Mouse (Mus musculus) T-cell, adult 2 months (primary cell): ENCODE measurements around the gene Dclk1.

Experiments used
- DNase-seq: peaks from one replicate; pipeline ENCODE4 v3.0.0; 2022; ENCODE audit warnings: low spot score

Dclk1 gene

DNA sequence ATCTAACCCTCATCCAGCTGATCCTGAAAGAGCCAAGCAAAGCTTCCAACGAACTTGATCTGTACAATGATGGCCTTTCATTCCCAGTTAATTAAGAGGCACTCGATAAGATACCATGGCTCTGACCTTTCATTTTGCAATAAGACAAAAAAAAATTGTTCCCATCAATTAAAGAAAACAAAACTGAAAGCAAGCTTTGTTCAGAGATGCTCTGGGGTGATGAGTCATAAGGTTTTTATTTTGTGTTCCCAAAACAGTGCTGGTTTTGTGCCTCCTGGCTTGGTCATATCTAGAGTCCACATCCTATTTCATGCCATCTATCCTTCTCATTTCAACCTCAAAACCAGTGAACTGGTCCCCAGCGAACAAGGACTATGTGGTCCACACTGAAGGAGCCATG lies 91.3 kb downstream of the Dclk1 start:
- no peak for DNase-seq

DNA sequence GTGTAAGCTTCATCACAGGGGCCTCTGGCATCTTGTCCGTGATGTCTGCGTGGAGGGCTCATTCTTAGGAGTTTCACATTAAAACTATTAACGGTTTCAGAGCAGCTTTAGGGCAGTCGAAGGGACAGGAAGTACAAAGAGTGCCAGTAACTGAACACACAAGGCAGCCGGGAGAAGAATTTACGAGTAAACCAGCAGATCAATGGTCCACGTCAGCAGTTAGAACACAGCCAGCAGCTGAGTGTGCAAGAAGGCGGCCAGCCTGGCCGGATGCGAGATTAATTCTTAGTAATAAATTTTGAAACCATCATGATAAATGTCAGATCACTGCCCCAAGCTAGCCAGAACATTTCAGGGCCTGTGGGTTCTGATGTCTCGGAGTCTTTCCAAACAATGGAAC lies 94.7 kb downstream of the Dclk1 start:
- DNase-seq, result no peak

DNA sequence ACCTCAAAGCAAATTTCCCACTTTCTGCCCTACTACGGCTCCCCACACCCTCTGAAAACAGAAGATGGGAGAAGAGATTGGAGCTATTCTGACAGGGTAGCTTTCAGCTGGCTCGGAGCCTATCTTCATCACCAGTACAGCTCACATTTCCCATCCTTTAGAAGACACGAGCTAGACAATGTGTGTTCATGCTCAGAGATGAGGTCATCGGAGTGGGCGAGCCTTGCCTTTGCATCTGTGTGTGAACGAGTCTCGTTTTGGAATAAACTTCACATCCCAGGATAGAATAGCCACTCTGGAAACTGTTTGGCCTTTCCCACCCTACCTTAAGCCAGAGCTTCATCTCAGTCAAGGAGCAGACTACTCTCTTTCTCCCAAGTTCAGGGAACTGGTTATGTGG lies 95.5 kb downstream of the Dclk1 start:
- DNase-seq, result no peak

- DNase-seq, result no peak
Observed at GRCm38 (mm10) chr3:55342445-55342844, 100.3 kb downstream of the Dclk1 start.

DNA sequence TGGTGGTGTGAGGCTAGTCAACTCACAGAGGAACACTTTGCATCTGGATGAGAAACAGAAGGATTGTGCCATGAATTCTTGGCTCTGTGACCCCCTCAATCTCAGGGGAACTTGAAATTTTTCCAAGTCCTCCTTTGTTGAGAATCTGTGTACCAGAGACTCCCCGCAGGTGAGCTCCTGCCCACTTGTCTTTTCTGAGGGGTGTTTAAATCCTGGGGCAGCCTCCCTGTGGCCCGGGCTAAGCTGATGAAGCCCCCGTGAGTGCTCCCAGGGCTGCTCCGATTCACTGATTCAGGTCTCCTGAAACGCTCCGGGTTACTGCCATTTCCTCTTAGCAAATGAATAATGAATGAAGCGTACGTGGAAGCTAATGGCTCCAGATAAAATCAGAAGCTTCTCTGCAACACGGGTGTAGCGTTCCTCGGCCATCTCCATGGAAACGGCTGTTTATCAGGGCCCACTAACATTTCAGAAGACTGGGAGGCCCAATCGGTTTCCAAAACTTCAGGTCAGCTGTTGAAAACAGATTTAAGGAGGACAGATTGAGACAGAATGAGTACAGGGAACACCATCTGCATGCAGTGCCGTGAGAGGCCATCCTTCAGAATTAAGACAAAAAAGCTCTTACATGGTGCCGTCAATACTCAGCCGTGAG lies 105.3 kb downstream of the Dclk1 start:
- DNase-seq, result no peak

DNA sequence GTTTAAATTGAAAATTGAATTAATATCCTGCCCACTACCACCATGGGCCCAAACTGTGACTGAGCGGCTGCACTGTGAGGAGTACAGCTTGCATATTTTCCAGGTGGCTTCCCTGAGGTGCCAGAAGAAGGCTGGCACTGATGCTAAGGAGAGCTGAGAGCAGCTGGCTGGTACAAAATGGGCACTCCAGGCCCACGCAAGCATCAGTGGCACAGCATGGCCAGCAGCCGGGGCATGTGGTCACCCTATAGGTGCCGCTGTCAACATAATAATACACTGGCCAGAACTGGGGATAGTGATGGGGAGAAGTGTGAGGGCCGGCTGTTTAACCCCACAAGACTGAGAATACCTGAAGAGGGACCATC lies 105.8 kb downstream of the Dclk1 start:
- no peak for DNase-seq

- DNase-seq, result no peak
Observed at GRCm38 (mm10) chr3:55350194-55350593, 108.0 kb downstream of the Dclk1 start.

- no peak for DNase-seq
Observed at GRCm38 (mm10) chr3:55351281-55352052, 109.3 kb downstream of the Dclk1 start.

DNA sequence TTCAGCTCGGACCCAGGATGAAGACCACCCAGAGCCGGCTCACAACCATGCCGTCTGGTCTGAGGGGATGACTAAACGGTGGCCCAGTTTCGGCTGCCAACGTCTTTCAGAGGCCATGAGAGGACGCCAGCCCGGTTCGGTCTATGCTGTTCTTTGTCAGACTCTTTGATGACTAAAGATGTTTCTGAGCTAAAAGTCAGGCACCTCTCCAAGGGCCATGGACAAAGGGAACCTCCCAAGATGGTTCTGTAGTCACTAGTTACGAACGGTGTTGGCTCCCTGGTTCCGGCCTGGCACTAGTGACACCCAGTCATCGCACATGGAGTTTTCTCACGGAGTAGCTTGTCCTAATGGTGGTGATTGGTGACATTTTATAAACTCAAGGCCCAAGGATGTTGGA lies 110.4 kb downstream of the Dclk1 start:
- no peak for DNase-seq

- DNase-seq, result no peak
Observed at GRCm38 (mm10) chr3:55353169-55353568, 111.0 kb downstream of the Dclk1 start.

GRCm38 (mm10) chr3:55353909-55354511 lies 111.8 kb downstream of the Dclk1 start:
- DNase-seq, result no peak

DNA sequence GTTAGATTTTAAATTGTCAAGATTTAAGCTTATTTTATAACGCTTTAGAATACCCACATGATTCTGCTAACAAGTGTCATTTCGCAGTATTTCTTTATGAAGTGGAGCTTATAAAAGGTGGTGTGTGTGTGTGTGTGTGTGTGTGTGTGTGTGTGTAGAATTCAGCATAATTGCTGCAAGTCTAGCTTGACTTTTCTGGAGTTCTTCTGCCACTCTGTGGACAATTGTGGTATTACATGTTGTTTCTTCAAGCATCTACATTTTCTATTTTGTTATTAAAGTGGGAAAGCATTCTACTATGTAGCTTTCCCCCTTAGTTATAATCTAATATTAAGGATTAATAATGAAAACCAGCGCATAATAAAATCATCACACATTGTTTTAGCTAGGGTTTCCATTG lies 112.6 kb downstream of the Dclk1 start:
- no peak for DNase-seq

DNA sequence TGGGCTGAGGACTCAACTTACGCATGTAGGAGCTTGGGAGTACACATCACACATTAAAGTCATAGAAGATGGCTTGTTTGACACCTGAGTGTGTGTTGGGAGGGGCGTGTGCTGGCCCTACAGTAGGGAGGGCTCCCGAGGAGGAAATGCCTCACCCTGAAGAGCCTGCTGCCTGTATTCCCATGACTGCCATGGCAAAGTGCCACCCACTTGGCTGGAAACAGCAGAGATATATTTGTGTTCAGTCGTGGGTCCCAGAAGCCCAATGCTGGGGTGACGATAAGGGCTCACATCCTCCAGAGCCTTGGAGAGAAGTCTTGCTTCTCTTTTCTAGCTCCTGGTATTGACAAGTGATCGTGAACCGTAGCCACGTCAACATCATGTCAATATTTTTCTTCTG lies 116.3 kb downstream of the Dclk1 start:
- DNase-seq, result no peak

- no peak for DNase-seq
Observed at GRCm38 (mm10) chr3:55360836-55361235, 118.7 kb downstream of the Dclk1 start.

GRCm38 (mm10) chr3:55367166-55367565 lies 125.0 kb downstream of the Dclk1 start:
- DNase-seq, result no peak

GRCm38 (mm10) chr3:55369156-55369555 lies 127.0 kb downstream of the Dclk1 start:
- no peak for DNase-seq

DNA sequence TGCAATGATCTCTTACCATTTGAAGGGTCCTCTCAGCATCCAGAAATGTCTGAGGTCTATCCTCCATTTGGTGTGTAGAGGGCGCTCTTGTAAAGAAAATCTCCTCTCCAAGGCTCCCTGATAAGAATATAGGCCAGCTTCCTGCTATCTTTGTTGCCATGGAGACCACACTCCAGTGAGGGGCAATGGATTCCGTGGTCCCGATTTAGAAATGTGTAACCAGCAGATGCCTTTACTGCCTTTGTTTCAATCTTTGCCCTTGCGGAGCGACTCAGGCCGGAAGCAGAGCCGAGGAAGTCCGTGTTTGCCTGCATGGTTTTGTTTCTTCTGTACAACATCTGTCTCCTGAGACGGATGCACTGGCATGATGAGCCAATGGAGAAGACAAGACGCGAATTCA lies 131.5 kb downstream of the Dclk1 start:
- DNase-seq, result peak; percentile 1

DNA sequence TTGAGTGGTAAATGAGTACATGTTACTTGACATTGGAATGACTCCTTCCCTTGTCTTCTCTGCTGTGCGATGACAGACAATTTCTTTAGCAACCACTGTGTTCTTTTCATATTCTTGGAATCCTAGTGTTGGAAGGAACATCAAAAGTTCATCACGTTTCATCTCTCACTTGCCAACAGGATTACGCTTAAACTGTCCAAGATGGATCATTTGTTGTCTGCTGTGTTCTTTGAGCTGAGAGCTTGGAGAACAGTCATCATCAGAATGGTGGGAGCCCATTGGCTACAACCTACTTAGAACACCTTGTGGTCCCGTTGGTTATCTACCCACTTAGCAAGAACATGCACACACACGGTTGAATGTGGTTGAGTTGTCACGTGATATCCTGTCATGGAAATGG lies 136.4 kb downstream of the Dclk1 start:
- no peak for DNase-seq

DNA sequence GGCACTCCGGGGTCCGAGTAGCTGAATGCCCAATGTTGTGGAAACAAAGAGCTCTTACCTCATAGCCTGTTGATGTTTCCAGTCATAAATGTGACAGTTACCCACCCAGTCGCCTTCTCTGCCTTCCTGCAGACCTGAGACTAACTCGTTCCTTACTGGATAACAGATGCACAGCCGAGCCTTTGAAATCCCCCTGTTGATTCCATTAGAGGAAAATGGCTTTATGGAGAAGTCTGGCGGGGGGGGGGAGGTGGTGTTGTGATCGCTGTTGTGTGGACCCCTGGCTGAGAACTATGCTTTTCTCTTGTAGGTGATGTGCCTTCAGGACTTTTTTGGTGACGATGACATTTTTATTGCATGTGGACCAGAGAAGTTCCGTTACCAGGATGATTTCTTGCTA lies 138.3 kb downstream of the Dclk1 start:
- no peak for DNase-seq

- DNase-seq, result no peak
Observed at GRCm38 (mm10) chr3:55392605-55393004, 150.4 kb downstream of the Dclk1 start.

- DNase-seq, result no peak
Observed at GRCm38 (mm10) chr3:55393549-55393948, 151.4 kb downstream of the Dclk1 start.

- no peak for DNase-seq
Observed at GRCm38 (mm10) chr3:55396792-55397191, 154.6 kb downstream of the Dclk1 start.
